Mouse (Mus musculus) heart, embryonic 11.5 days (tissue): ENCODE results near the gene Smarcd2. TPM values are rescaled to one million over a fixed set of nuclear protein-coding genes. Genes with fewer than 3 reads are reported as not detected.

Experiments
- polyA plus RNA-seq: library from polyadenylated mRNA; unstranded; fragments of >200 nt; fragmentation: Nextera tagmentation; extraction: Ambion mirVana; gene quantifications from 2 replicates; pipeline ENCODE4 v1.2.1, GENCODE M21; 2014

Smarcd2 gene
- polyA plus RNA-seq, 1 experiment from 2014 or later, result 25.9 TPM

Other genes starting within 250 kb of the Smarcd2 start
- gene Dcaf7, start 236.1 kb downstream of the Smarcd2 start, polyA plus RNA-seq, result 50.5 and 51.8 TPM in 2 replicates
- gene Taco1, start 206.9 kb downstream of the Smarcd2 start, polyA plus RNA-seq, result 9.7 and 11.0 TPM in 2 replicates
- 20.8 and 22.2 TPM in 2 replicates for gene Map3k3, start 188.4 kb downstream of the Smarcd2 start, polyA plus RNA-seq
- not detected in 2 replicates for gene Gm10840, start 112.1 kb downstream of the Smarcd2 start, polyA plus RNA-seq
- 145 and 151 TPM in 2 replicates for gene Limd2, start 112.1 kb downstream of the Smarcd2 start, polyA plus RNA-seq
- 22.4 and 26.6 TPM in 2 replicates for gene Strada, start 70.8 kb downstream of the Smarcd2 start, polyA plus RNA-seq
- gene Ccdc47, start 56.6 kb downstream of the Smarcd2 start, polyA plus RNA-seq, result 58.9 and 91.1 TPM in 2 replicates
- gene Ddx42, start 56.0 kb downstream of the Smarcd2 start, polyA plus RNA-seq, result 45.3 and 58.3 TPM in 2 replicates
- 45.2 and 46.7 TPM in 2 replicates for gene Ftsj3, start 16.9 kb downstream of the Smarcd2 start, polyA plus RNA-seq
- gene Psmc5, start 16.8 kb downstream of the Smarcd2 start, polyA plus RNA-seq, result 280 and 294 TPM in 2 replicates
- gene Tcam1, start 3.7 kb upstream of the Smarcd2 start, polyA plus RNA-seq, result 0.13 and 0.15 TPM in 2 replicates
- not detected in 2 replicates for gene Gh, start 28.9 kb upstream of the Smarcd2 start, polyA plus RNA-seq
- 0.73 and 1.3 TPM in 2 replicates for gene Cd79b, start 41.8 kb upstream of the Smarcd2 start, polyA plus RNA-seq
- gene Scn4a, start 80.3 kb upstream of the Smarcd2 start, polyA plus RNA-seq, result 0.07 and 0.38 TPM in 2 replicates
- gene Prr29, start 92.5 kb upstream of the Smarcd2 start, polyA plus RNA-seq, result 0.14 TPM in 1 of 2 replicates, not detected in the other
- gene Icam2, start 115.1 kb upstream of the Smarcd2 start, polyA plus RNA-seq, result 73.2 and 76.2 TPM in 2 replicates
- 3.7 and 4.4 TPM in 2 replicates for gene Ern1, start 214.9 kb upstream of the Smarcd2 start, polyA plus RNA-seq